Mouse (Mus musculus): Measurements from ENCODE around the gene Uncx. TPM values are rescaled to one million over a fixed set of nuclear protein-coding genes. Genes with fewer than 3 reads are reported as not detected.
A peak's percentile ranks its signal among the peaks of the same experiment; 100 is the strongest.

Uncx gene
- total and polyA plus RNA-seq, 3 experiments = not detected

GRCm38 (mm10) chr5:139556116-139556678 is 12.9 kb downstream of the Uncx start:
- DNase-seq = no peak
- no peaks in the 10 kb centered on the region for H3K79me2 ChIP-seq (replicated peaks; ENCODE audit: control insufficient read depth, insufficient read depth, low read length)
- peaks cover 39% of the 10 kb centered on the region for H3K27me3 ChIP-seq (ENCODE audit: control insufficient read depth, insufficient read depth, low read length)
- intact Hi-C loops (cut with DNase I) = no loop called here
- TF ChIP-seq EP300 (IDR thresholded peaks at IDR 0.05; ENCODE audit: insufficient read depth, low read depth, low read length) = no peak
- no peak for TF ChIP-seq CTCF (IDR thresholded peaks at IDR 0.05)
- no peak for TF ChIP-seq POLR2A (IDR thresholded peaks at IDR 0.05; ENCODE audit: insufficient read depth, low read depth, low read length)
- H3K4me1 ChIP-seq (ENCODE audit: control insufficient read depth, insufficient read depth, low read length) = 0 out of 2 replicates have a peak, but pooled peaks cover 3% of the 10 kb centered on the region
- H3K27ac ChIP-seq = no peak overlapping the region
- no peak overlapping the region for H3K4me3 ChIP-seq
- no peak overlapping the region for H3K9ac ChIP-seq (ENCODE audit: low read depth, low read length)
- H3K36me3 ChIP-seq (ENCODE audit: control insufficient read depth, insufficient read depth, low read length) = no peaks in the 10 kb centered on the region
- WGBS = 25% methylated on average over 6 of the region's 6 CpGs

- DNase-seq = no peak
- TF ChIP-seq CTCF (IDR thresholded peaks at IDR 0.05) = no peak
- TF ChIP-seq EP300 (IDR thresholded peaks at IDR 0.05; ENCODE audit: insufficient read depth, low read depth, low read length) = no peak
- H3K79me2 ChIP-seq (replicated peaks; ENCODE audit: control insufficient read depth, insufficient read depth, low read length) = no peaks in the 10 kb centered on the region
- no peaks in the 10 kb centered on the region for H3K36me3 ChIP-seq (ENCODE audit: control insufficient read depth, insufficient read depth, low read length)
- H3K4me3 ChIP-seq = no peak overlapping the region
- peaks cover 38% of the 10 kb centered on the region for H3K27me3 ChIP-seq (ENCODE audit: control insufficient read depth, insufficient read depth, low read length)
- H3K4me1 ChIP-seq (ENCODE audit: control insufficient read depth, insufficient read depth, low read length) = 0 out of 2 replicates have a peak, but pooled peaks cover 3% of the 10 kb centered on the region
- H3K9ac ChIP-seq (ENCODE audit: low read depth, low read length) = no peak overlapping the region
- WGBS = 22% methylated on average over 10 of the region's 10 CpGs
- intact Hi-C loops (cut with DNase I) = no loop called here
- no peak overlapping the region for H3K27ac ChIP-seq
Observed at GRCm38 (mm10) chr5:139557079-139557478, 13.8 kb downstream of the Uncx start.

- Histone ChIP-seq H3K4me1 (ENCODE audit: control insufficient read depth, insufficient read depth, low read length) (0 out of 2 replicates have a peak, but pooled peaks cover 3% of the 10 kb centered on the region), H3K27me3 (ENCODE audit: control insufficient read depth, insufficient read depth, low read length) (peaks cover 34% of the 10 kb centered on the region), H3K79me2 (replicated peaks; ENCODE audit: control insufficient read depth, insufficient read depth, low read length) (no peaks in the 10 kb centered on the region), H3K9ac (ENCODE audit: low read depth, low read length) (no peak overlapping the region), H3K27ac (no peak overlapping the region), H3K4me3 (no peak overlapping the region), H3K36me3 (ENCODE audit: control insufficient read depth, insufficient read depth, low read length) (no peaks in the 10 kb centered on the region)
- WGBS = 7% methylated on average over 43 of the region's 43 CpGs
- no peak for TF ChIP-seq EP300 (IDR thresholded peaks at IDR 0.05; ENCODE audit: insufficient read depth, low read depth, low read length)
- no peak for TF ChIP-seq CTCF (IDR thresholded peaks at IDR 0.05)
- no peak for TF ChIP-seq POLR2A (IDR thresholded peaks at IDR 0.05; ENCODE audit: insufficient read depth, low read depth, low read length)
- no peak for DNase-seq
- intact Hi-C loops (cut with DNase I) = no loop called here
Observed at GRCm38 (mm10) chr5:139557531-139558467, 14.5 kb downstream of the Uncx start.

- intact Hi-C loops (cut with DNase I) = no loop called here
- Histone ChIP-seq H3K4me1 (ENCODE audit: control insufficient read depth, insufficient read depth, low read length) (0 out of 2 replicates have a peak, but pooled peaks cover 3% of the 10 kb centered on the region), H3K4me3 (no peak overlapping the region), H3K27me3 (ENCODE audit: control insufficient read depth, insufficient read depth, low read length) (peaks cover 32% of the 10 kb centered on the region), H3K36me3 (ENCODE audit: control insufficient read depth, insufficient read depth, low read length) (no peaks in the 10 kb centered on the region), H3K79me2 (replicated peaks; ENCODE audit: control insufficient read depth, insufficient read depth, low read length) (no peaks in the 10 kb centered on the region), H3K9ac (ENCODE audit: low read depth, low read length) (no peak overlapping the region), H3K27ac (no peak overlapping the region)
- TF ChIP-seq CTCF (IDR thresholded peaks at IDR 0.05) = no peak
- TF ChIP-seq EP300 (IDR thresholded peaks at IDR 0.05; ENCODE audit: insufficient read depth, low read depth, low read length) = no peak
- TF ChIP-seq POLR2A (IDR thresholded peaks at IDR 0.05; ENCODE audit: insufficient read depth, low read depth, low read length) = no peak
- peak; percentile 65 to 69 for DNase-seq
- WGBS = 2% methylated on average over 16 of the region's 16 CpGs
Observed at GRCm38 (mm10) chr5:139558468-139558804, 15.1 kb downstream of the Uncx start.

GRCm38 (mm10) chr5:139558917-139559660 is 15.8 kb downstream of the Uncx start:
- WGBS = 19% methylated on average over 12 of the region's 12 CpGs
- H3K27ac ChIP-seq = no peak overlapping the region
- no peak overlapping the region for H3K9ac ChIP-seq (ENCODE audit: low read depth, low read length)
- TF ChIP-seq CTCF (IDR thresholded peaks at IDR 0.05) = no peak
- no peak for TF ChIP-seq EP300 (IDR thresholded peaks at IDR 0.05; ENCODE audit: insufficient read depth, low read depth, low read length)
- no peak overlapping the region for H3K4me3 ChIP-seq
- no peak for DNase-seq
- intact Hi-C loops (cut with DNase I) = no loop called here
- H3K27me3 ChIP-seq (ENCODE audit: control insufficient read depth, insufficient read depth, low read length) = peaks cover 34% of the 10 kb centered on the region
- no peaks in the 10 kb centered on the region for H3K36me3 ChIP-seq (ENCODE audit: control insufficient read depth, insufficient read depth, low read length)
- no peaks in the 10 kb centered on the region for H3K79me2 ChIP-seq (replicated peaks; ENCODE audit: control insufficient read depth, insufficient read depth, low read length)
- 0 out of 2 replicates have a peak, but pooled peaks cover 3% of the 10 kb centered on the region for H3K4me1 ChIP-seq (ENCODE audit: control insufficient read depth, insufficient read depth, low read length)

All from heart, adult 2 months (tissue).